In the genomic region with DNA sequence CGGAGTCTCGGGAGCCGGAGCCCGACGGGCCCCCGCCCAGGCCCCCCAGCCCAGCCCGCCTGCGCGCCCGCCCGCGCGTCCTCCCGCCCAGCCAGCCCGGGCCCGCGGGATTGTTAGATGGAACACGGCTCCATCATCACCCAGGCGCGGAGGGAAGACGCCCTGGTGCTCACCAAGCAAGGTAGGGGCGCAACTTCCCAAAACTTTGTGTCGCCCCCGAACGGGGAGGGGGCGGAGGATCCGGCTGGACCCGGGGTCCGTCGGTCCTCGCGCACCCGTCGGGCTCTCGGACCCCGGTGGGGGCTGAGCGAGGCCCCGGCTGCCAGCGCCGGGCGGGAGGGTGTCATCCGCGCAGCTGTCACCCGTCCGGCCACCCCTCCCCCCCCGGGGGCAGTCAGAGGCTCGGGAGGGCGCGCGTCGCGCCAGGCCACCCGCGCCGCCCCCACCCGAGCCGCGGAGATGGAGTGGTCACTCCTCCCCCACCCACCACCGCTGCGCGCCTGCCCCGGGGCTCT, we compare ENCODE assay signal across 8 mouse cellular contexts. TPM values are rescaled to one million over a fixed set of nuclear protein-coding genes. Genes with fewer than 3 reads are reported as not detected.
DNase-seq lines count a peak whose midpoint lies in the region; ATAC-seq and TF ChIP-seq lines count a peak whose summit lies in the region.

No protein-coding gene starts in this region.

- H3K9me3 ChIP-seq in intestine, postnatal 0 days (ENCODE audit: control insufficient read depth), result no peaks in the 10 kb centered on the region

- peak overlapping the region; percentile 99 for H3K9ac ChIP-seq in intestine, postnatal 0 days (ENCODE audit: low read depth, low read length)

- WGBS in cerebellum, adult 2 months, result under 1% methylated on average over 50 of the region's 62 CpGs
- 2% methylated on average over 40 of the region's 62 CpGs for WGBS in intestine, postnatal 0 days
- 1% methylated on average over 52 of the region's 62 CpGs for WGBS in lung, adult 2 months

- peak overlapping the region; percentile 73 for H3K4me2 ChIP-seq in intestine, postnatal 0 days (replicated peaks; ENCODE audit: low read depth)

- H3K27ac ChIP-seq in cerebellum, adult 2 months (ENCODE audit: insufficient read depth, low read length), result peak overlapping the region; percentile 100
- peak overlapping the region; percentile 100 for H3K27ac ChIP-seq in intestine, postnatal 0 days (ENCODE audit: low read depth, low read length)

- DNase-seq in ovary, postnatal 14 days (ENCODE audit: low spot score), result peak; percentile 49
- DNase-seq in ovary, adult 18-20 months (ENCODE audit: low spot score), result no peak
- DNase-seq in cerebellum, adult 2 months, result peak; percentile 77 to 78
- DNase-seq in gastrocnemius, postnatal 36 days, result peak; percentile 74 to 75
- DNase-seq in lung, adult 2 months, result peak; percentile 69
- peak; percentile 57 for DNase-seq in right cerebral cortex, postnatal 4 days

- TF ChIP-seq POLR2A in cerebellum, adult 2 months (IDR thresholded peaks at IDR 0.05; ENCODE audit: borderline replicate concordance, insufficient read depth, low read length), result no peak
- 0 out of 2 replicates have a peak, but pooled peaks have one; percentile 5 for TF ChIP-seq POLR2A in lung, adult 2 months (IDR thresholded peaks at IDR 0.05; ENCODE audit: borderline replicate concordance, extremely low read depth, low read depth, low read length)

- TF ChIP-seq CTCF in cerebellum, adult 2 months (IDR thresholded peaks at IDR 0.05; ENCODE audit: borderline replicate concordance, insufficient read depth, low read depth, low read length), result no peak
- TF ChIP-seq CTCF in intestine, postnatal 0 days (IDR thresholded peaks at IDR 0.05; ENCODE audit: low read depth), result no peak
- TF ChIP-seq CTCF in lung, adult 2 months (IDR thresholded peaks at IDR 0.05; ENCODE audit: insufficient read depth, low read length), result no peak

- H3K27me3 ChIP-seq in cerebellum, adult 2 months (ENCODE audit: control insufficient read depth, insufficient read depth, low read length), result no peaks in the 10 kb centered on the region
- H3K27me3 ChIP-seq in intestine, postnatal 0 days (replicated peaks; ENCODE audit: control insufficient read depth, insufficient read depth, low read length), result no peaks in the 10 kb centered on the region

- peak overlapping the region; percentile 83 for H3K4me3 ChIP-seq in cerebellum, adult 2 months (replicated peaks; ENCODE audit: insufficient read depth, low read depth, low read length)
- peak overlapping the region; percentile 100 for H3K4me3 ChIP-seq in intestine, postnatal 0 days (ENCODE audit: low read depth, low read length)
- H3K4me3 ChIP-seq in lung, adult 2 months (replicated peaks; ENCODE audit: extremely low read depth, low read depth, low read length), result peak overlapping the region; percentile 85

- intact Hi-C loops in gastrocnemius, postnatal 36 days (cut with DNase I), result loop anchor here (2.0 kb wide), 1 partner anchor 50 kb away; no protein-coding TSS in a partner anchor

- H3K36me3 ChIP-seq in intestine, postnatal 0 days (ENCODE audit: control insufficient read depth, insufficient read depth), result no peaks in the 10 kb centered on the region

- H3K4me1 ChIP-seq in cerebellum, adult 2 months (ENCODE audit: control insufficient read depth, insufficient read depth, low read length), result peaks cover 12% of the 10 kb centered on the region
- H3K4me1 ChIP-seq in intestine, postnatal 0 days (replicated peaks; ENCODE audit: control insufficient read depth, insufficient read depth, low read length), result peaks cover 29% of the 10 kb centered on the region
- peaks cover 29% of the 10 kb centered on the region for H3K4me1 ChIP-seq in lung, adult 2 months (ENCODE audit: control insufficient read depth, insufficient read depth, low read length)

- ATAC-seq in intestine, postnatal 0 days, result peak; percentile 10; the same call in 1 of the 2 replicates
- no peak for ATAC-seq in monocyte, adult 5-6 weeks (replicated peaks; ENCODE audit: insufficient number of reproducible peaks, low FRiP score, low TSS enrichment, poor library complexity, severe bottlenecking)

RNA-seq across cellular contexts. Expression of gene Ctdsp2, which starts 0.7 kb away (rescaled TPM):
- 96.2 and 101 TPM in 2 replicates for polyA plus RNA-seq in cerebellum, adult 2 months (2012; rRNA removed)
- 100 to 1,000 TPM in 1 of 2 experiments, 10 to 100 TPM in 1; 83.2 to 103 TPM for total RNA-seq in gastrocnemius, postnatal 36 days (2021)
- polyA plus RNA-seq in intestine, postnatal 0 days (2015; fragmentation: Nextera tagmentation; extraction: Ambion mirVana), result 43.1 and 46.7 TPM in 2 replicates
- 182 and 227 TPM in 2 replicates for polyA plus RNA-seq in lung, adult 2 months (2012; rRNA removed)
- 36.2 to 38.6 TPM (median 37.6 TPM) in 3 replicates for total RNA-seq in monocyte, adult 5-6 weeks (2017)

RNA-seq across cellular contexts. Expression of gene Avil, which starts 21.3 kb away (rescaled TPM):
- 0.33 and 0.54 TPM in 2 replicates for polyA plus RNA-seq in cerebellum, adult 2 months (2012; rRNA removed)
- 1 to 10 TPM; 1.8 to 2.0 TPM for total RNA-seq in gastrocnemius, postnatal 36 days (2021)
- polyA plus RNA-seq in intestine, postnatal 0 days (2015; fragmentation: Nextera tagmentation; extraction: Ambion mirVana), result 0.20 and 0.52 TPM in 2 replicates
- polyA plus RNA-seq in lung, adult 2 months (2012; rRNA removed), result 0.12 and 0.30 TPM in 2 replicates
- total RNA-seq in monocyte, adult 5-6 weeks (2017), result 1.1 to 13.0 TPM (median 4.4 TPM) in 3 replicates

RNA-seq across cellular contexts. Expression of gene Tsfm, which starts 51.5 kb away (rescaled TPM):
- polyA plus RNA-seq in cerebellum, adult 2 months (2012; rRNA removed), result 45.2 and 45.4 TPM in 2 replicates
- 10 to 100 TPM; 20.5 to 21.7 TPM for total RNA-seq in gastrocnemius, postnatal 36 days (2021)
- 42.4 and 43.7 TPM in 2 replicates for polyA plus RNA-seq in intestine, postnatal 0 days (2015; fragmentation: Nextera tagmentation; extraction: Ambion mirVana)
- 22.4 and 25.1 TPM in 2 replicates for polyA plus RNA-seq in lung, adult 2 months (2012; rRNA removed)
- total RNA-seq in monocyte, adult 5-6 weeks (2017), result 8.5 to 14.3 TPM (median 13.9 TPM) in 3 replicates
